Mouse (Mus musculus): ENCODE results near the gene Tnfrsf21.

The Tnfrsf21 gene

GRCm38 (mm10) chr17:43081225-43081624 is 64.9 kb downstream of the Tnfrsf21 start:
- no peak for DNase-seq

- no peak for DNase-seq
Observed at GRCm38 (mm10) chr17:43089496-43089895, 73.1 kb downstream of the Tnfrsf21 start.

- DNase-seq: no peak
Observed at GRCm38 (mm10) chr17:43090948-43091724, 74.8 kb downstream of the Tnfrsf21 start.

GRCm38 (mm10) chr17:43092280-43092995 is 76.1 kb downstream of the Tnfrsf21 start:
- no peak for DNase-seq

- DNase-seq: no peak
Observed at GRCm38 (mm10) chr17:43094285-43094684, 77.9 kb downstream of the Tnfrsf21 start.

GRCm38 (mm10) chr17:43097101-43097688 is 80.8 kb downstream of the Tnfrsf21 start:
- DNase-seq: no peak

- no peak for DNase-seq
Observed at GRCm38 (mm10) chr17:43106108-43106507, 89.8 kb downstream of the Tnfrsf21 start.

- no peak for DNase-seq
Observed at GRCm38 (mm10) chr17:43107338-43107737, 91.0 kb downstream of the Tnfrsf21 start.

GRCm38 (mm10) chr17:43109501-43109900 is 93.1 kb downstream of the Tnfrsf21 start:
- no peak for DNase-seq

- DNase-seq: no peak
Observed at GRCm38 (mm10) chr17:43110168-43110885, 94.0 kb downstream of the Tnfrsf21 start.

- DNase-seq: no peak
Observed at GRCm38 (mm10) chr17:43113391-43113984, 97.1 kb downstream of the Tnfrsf21 start.

GRCm38 (mm10) chr17:43114086-43114581 is 97.8 kb downstream of the Tnfrsf21 start:
- no peak for DNase-seq

GRCm38 (mm10) chr17:43114926-43115325 is 98.6 kb downstream of the Tnfrsf21 start:
- DNase-seq: no peak

GRCm38 (mm10) chr17:43116748-43117147 is 100.4 kb downstream of the Tnfrsf21 start:
- no peak for DNase-seq

- DNase-seq: no peak
Observed at GRCm38 (mm10) chr17:43119446-43119845, 103.1 kb downstream of the Tnfrsf21 start.

- DNase-seq: no peak
Observed at GRCm38 (mm10) chr17:43121096-43121495, 104.7 kb downstream of the Tnfrsf21 start.

GRCm38 (mm10) chr17:43128305-43128704 is 112.0 kb downstream of the Tnfrsf21 start:
- no peak for DNase-seq

- DNase-seq: no peak
Observed at GRCm38 (mm10) chr17:43128908-43129533, 112.7 kb downstream of the Tnfrsf21 start.

GRCm38 (mm10) chr17:43130115-43130869 is 113.9 kb downstream of the Tnfrsf21 start:
- DNase-seq: no peak

GRCm38 (mm10) chr17:43130870-43131264 is 114.5 kb downstream of the Tnfrsf21 start:
- DNase-seq: no peak

GRCm38 (mm10) chr17:43132477-43132876 is 116.1 kb downstream of the Tnfrsf21 start:
- no peak for DNase-seq
